Mouse (Mus musculus) layer of hippocampus, adult 9-11 months (tissue): ENCODE results near the gene Slc12a8.

Experiments
- DNase-seq: peaks from one replicate; pipeline ENCODE4 v3.0.0; 2022

Slc12a8 gene

GRCm38 (mm10) chr16:33584455-33585082 lies 67.4 kb downstream of the Slc12a8 start:
- DNase-seq, result peak; percentile 22

DNA sequence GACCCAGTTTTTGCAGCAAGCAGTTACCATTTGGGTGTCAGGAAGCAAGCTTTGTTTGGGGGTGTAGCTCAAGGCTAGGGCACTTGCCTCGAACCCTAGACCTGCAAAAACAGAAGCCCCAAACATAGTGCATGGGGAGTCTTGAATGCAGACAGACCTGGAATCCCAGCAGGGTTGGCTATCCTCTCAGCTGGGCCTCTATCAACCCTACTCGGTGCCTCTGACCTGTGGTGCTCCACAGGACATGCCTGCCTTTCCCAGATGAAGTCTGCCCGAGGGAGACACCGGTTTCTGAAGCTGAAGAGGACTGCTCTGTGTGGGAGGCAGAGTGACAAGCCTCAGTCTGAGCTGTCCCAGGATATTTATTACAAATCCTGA lies 67.9 kb downstream of the Slc12a8 start:
- DNase-seq, result no peak

DNA sequence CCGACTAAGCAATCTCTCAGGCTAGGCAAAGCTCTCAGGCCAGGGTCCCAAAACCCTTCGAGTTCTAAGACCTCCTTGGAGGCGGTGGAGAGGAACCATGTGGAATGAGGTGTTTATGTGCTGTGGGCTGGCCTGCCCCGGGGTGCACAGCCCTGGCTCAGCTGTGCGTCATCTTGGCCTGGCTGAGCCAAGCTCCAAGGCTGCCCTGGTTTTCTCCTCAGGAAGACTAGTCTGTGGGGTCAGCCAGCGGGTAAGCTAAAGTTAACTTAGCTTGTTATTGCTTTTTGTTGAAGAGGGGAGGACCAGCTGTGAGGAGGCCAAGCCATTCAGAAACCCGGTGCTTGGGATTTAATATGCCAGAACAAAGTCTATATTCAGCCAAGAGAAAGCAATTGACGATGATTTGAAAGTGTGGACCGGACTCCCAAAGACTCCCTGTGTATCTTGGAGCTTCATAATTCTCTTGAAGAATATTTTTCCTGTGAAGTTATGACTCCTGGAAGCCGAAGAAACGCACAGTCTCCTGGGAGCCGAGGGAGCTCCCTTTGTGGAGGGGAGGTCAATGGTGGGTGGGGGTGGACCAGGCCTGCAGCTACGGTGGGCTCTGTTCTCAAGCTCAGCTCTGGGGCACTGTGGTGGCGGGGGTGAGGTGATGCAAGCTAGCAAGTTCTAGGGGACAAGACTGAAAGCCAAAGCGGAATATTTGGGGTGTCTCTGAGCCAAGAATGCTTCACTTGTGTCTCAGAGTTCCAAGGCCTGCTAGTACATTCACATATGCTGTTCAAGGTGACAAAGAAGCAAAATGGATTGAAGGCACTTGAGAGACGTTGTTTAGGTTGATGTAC lies 70.4 kb downstream of the Slc12a8 start:
- DNase-seq, result no peak

DNA sequence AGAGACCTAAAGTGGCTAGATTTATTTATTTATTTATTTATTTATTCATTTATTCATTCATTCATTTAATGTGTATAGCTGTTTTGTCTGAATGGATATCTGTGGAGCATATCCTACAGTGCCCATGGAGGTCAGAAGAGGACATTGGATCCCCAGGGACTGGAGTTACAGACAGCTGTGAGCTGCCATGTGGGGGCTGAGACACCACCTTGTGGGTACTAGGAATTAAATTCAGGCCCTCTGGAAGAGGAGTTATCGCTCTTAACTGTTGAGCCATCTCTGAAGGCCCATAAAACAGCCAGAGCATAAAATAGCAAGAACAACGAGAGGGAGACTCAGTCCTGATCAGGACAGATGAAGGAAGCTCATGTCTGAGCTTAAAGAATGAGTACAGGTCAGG lies 71.7 kb downstream of the Slc12a8 start:
- DNase-seq, result no peak

GRCm38 (mm10) chr16:33590438-33590837 lies 73.3 kb downstream of the Slc12a8 start:
- DNase-seq, result no peak

DNA sequence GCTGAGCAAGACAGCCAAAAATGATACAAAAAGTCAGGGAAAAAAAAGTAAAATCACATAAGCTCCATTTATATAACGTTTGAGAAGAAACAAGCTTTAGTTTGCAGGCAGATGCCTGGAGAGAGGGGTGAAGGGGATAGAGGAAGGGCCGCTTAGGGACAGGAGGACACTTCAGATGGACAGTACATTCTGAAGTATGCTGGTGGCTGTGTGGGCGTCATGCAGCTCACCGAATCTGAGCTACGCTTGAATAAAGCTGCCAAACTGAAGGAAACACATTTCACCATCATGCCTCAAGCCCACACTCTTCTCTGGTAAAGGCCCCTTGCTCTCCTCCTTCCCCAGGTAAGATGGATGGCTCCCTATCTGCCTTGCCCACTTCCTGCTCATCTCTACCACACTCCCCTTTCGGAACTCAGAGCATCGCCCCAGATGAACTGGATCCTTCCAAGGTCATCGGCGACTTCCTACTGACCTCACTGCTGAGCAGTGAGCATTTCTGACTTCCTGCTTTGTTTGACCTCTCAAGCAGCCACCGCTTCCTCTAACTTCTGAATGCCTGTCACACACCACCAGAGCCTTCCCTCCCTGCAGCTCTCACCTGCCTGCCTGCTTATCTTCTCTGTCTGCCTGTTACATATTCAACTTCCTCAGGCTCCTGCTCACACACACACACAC lies 74.4 kb downstream of the Slc12a8 start:
- no peak for DNase-seq

DNA sequence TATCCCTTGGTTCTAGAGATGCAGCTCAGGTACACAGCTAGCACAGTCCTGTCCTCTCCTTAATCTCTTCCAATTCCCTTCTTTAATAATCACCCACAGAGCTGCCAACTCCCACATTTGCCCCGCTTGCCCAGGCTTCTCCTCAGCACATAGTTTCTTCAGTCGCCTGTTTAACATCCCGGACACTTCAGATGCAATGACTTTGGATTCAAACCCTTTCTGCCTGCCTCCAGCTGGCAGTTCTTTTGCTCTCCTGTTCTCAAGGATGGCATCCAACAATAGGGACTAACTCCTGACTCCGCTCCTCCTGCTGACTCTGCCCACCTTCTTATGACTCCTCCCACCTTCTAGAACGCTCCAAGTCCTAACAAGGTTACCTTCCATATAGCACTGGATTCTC lies 75.2 kb downstream of the Slc12a8 start:
- DNase-seq, result no peak

DNA sequence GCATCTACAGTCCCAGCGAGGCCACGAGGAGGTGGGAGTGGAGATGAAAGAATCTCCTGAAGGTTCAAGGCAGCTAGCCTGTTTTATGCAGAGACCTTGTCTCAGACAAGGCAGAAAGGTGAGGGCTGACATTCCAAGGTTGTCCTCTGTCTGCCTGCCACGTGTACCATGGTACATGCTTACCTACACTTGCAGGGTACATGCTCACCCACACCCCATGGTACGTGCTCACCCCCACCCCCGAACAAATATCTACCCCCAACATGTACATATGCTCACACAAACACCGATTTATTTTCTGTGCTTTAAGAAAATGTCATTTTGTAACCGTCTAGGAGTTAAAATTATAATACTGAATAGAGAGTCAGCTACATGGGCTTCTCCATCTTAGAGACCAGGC lies 76.3 kb downstream of the Slc12a8 start:
- no peak for DNase-seq

DNA sequence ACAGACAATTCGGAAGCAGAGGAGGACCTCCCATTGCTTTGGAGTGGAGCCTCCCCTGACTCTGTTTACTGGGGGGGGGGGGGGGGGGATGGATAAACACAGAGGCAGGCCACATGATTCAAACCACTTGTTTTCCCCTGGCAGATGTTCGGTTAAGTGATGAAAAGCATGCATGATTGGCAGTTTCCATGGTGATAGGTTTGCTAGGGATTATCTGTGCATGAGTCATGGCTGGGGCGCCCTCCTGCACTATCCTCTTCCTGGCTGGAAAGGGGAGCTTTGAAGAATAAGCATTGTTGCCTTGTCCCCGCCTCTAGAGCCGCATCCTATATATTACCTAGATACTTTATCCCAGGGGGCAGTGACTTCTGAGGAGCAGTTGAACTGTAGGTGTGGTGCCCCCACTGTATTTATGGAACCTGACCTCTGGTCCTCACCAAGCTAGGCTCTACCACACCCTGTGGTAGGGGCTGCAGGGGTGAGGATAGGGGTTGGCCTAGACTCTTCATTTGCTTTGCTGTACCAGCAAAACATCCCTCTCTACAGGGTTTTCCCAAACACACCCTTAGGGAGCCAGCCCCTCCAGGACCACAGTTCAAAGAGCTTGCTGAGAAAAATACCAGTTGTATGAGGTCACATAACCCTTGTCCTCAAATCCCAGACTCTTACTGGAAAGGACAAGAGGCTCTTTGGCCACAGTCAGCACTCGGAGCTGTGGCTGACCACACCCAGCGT lies 77.1 kb downstream of the Slc12a8 start:
- peak; percentile 28 for DNase-seq

DNA sequence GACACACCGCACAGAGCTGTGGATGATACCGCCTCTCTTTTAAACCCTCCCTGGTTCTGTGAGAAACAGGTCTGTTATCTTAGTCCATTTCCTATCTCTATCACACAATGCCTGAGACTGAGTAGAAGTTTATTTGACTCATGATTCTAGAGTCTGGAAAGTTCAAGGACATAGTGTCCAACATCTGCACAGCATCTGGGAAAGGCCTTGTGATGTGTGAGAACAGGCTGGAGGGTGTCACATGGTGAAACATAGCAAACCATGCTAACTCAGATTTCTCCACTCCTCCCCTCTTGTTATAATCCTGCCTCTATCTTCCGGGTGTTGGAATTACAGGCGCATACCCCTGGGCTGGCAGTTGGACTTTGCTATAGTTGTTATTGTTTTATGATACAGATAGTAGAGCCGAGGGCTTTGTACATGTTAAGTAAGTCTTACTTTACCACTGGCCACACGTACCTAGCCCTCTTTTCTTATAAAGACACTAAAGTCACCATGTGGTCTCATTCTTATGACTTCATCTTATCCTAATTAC lies 78.2 kb downstream of the Slc12a8 start:
- DNase-seq, result no peak

- no peak for DNase-seq
These were observed 79.1 kb downstream of the Slc12a8 start for GRCm38 (mm10) chr16:33596213-33596612.

GRCm38 (mm10) chr16:33600216-33600615 lies 83.1 kb downstream of the Slc12a8 start:
- no peak for DNase-seq

GRCm38 (mm10) chr16:33601299-33601698 lies 84.2 kb downstream of the Slc12a8 start:
- DNase-seq, result no peak

DNA sequence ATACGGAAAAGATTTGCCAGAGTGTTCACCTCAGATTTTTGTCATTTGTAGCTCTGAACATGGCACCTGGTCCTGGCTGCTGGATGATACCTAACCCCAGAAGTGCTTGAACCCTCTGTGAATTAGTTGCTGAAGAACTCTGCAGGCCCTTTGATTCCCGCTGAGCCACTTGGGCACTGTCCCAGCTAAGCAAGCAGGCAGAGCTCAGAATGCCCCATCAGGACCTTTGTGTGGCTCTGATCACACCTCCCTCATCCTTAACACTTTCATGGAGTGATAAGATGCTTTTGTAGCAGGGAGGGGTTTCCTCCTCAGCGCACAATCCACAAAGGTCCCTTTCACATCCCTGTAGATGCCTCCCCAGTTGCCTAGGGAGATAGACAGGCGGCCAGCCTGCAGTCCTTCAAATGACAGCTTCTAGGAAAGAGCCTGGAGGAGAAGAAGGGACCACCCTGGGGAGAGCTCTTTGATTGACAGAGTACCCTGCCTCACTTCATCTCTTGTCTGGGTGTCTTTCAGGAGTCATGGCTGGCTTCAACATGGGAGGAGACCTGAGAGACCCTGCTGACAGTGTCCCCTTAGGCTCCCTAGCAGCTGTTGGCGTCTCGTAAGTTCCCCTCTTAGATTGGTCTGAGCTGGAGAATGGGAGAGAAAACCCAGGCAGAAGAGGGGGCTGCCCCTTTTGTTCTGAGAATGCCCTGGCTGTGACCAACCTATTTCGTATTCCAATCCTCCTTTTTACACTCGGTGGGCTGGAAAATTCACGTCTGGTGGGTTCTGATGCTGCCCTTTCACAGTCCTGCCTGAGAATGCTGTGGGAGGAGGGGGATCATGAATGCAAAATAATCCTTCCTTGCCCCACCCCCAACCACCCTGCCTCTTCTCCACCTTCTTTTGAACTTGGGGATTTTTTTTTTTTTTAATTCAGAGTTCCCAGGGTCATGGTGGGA lies 88.8 kb downstream of the Slc12a8 start:
- no peak for DNase-seq

- DNase-seq, result no peak
These were observed 89.8 kb downstream of the Slc12a8 start for GRCm38 (mm10) chr16:33606691-33607532.

- DNase-seq, result no peak
These were observed 92.4 kb downstream of the Slc12a8 start for GRCm38 (mm10) chr16:33609554-33609953.

- DNase-seq, result no peak
These were observed 93.3 kb downstream of the Slc12a8 start for GRCm38 (mm10) chr16:33610466-33610865.

- DNase-seq, result no peak
These were observed 94.2 kb downstream of the Slc12a8 start for GRCm38 (mm10) chr16:33611291-33611690.

DNA sequence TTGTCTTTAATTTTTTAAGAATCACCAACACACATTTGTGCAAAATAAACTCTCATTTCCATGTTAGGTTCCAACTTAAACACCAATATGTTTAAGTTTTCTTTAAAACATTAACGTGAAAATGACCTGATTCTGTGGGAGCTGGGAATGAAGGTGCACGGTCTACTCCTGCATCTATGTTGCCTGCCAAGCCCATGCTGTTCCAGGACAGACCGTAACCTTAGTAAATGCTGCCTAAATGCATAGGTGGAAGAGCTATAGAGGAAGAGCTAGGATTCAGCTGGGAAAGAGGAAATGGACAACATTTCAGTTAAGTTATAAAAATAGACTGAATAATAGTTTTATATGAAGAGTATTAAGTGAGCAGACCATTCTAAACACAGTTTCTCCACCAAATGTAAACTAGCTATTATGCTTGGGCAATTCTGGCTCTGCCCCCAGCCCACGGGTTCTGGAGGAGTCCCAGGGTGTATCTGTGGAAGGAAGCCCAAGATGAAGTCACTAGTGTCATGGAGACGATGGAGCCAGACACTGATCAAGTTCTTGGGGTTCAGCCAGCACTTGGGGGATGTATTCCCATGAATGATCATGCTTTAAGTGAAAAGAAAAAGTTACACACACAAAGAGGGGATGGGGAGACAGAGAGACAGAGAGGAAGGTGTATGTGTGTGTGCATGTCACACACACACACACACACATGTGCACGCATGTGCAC lies 95.1 kb downstream of the Slc12a8 start:
- DNase-seq, result peak; percentile 77

DNA sequence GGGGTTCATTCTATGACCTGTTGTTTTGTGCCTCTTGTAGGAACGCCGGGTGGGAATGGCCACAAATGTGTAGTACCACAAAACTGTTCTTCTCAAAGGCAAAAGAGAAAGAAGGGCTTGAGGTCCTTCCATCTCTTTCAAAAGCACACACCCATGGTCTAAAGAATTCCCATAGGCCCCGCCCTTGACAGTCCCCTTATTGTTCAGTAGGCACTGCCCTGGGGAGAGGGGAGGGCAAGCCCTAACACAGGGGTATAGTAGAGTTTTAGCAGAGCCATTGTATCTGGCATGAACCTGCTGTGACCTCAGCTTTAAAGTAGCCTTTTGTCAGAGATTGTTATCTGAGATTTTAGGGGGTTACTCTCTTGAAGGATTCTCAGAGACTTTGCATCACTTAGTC lies 98.9 kb downstream of the Slc12a8 start:
- DNase-seq, result no peak
